Mouse (Mus musculus) limb, embryonic 11.5 days (tissue): ENCODE data around the gene Adcy9. TPM values are rescaled to one million over a fixed set of nuclear protein-coding genes. Genes with fewer than 3 reads are reported as not detected.
"Not testable (repeated sequence)": the region's sequence is repeated elsewhere in the genome, so short reads cannot be mapped to it uniquely, and the experiment has no call there.

Source experiments
- ATAC-seq: fragments of 200-750 bp; cut with Nextera tagmentation; 2 replicates; pipeline ENCODE4 v1.8.0; 2017; ENCODE audit warnings: low read depth; ENCODE audit not compliant: insufficient number of reproducible peaks, low FRiP score, low TSS enrichment
- DNase-seq: peaks from one replicate; pipeline ENCODE4 v3.0.0-alpha.2; 2015; ENCODE audit warnings: low spot score
- H3K27ac ChIP-seq: fragments of 300-500 bp; sonication (generic); replicated peaks from 2 replicates; pipeline ENCODE4 v1.5.1; 2014; ENCODE audit warnings: low read depth, mild to moderate bottlenecking, low read length
- H3K27me3 ChIP-seq: fragments of 300-500 bp; sonication (generic); 2 replicates; pipeline ENCODE4 v1.6.1; 2014; ENCODE audit warnings: mild to moderate bottlenecking, low read length, mixed read lengths; ENCODE audit not compliant: control insufficient read depth, insufficient read depth
- H3K36me3 ChIP-seq: fragments of 300-500 bp; sonication (generic); 2 replicates; pipeline ENCODE4 v1.6.1; 2014; ENCODE audit warnings: mild to moderate bottlenecking, low read length, moderate library complexity, mixed read lengths; ENCODE audit not compliant: control insufficient read depth, insufficient read depth
- H3K4me1 ChIP-seq: fragments of 300-500 bp; sonication (generic); 2 replicates; pipeline ENCODE4 v1.6.1; 2014; ENCODE audit warnings: low read length, mixed read lengths; ENCODE audit not compliant: control insufficient read depth, insufficient read depth
- H3K4me2 ChIP-seq: fragments of 300-500 bp; sonication (generic); 2 replicates; pipeline ENCODE4 v1.6.1; 2014; ENCODE audit warnings: low read depth, mild to moderate bottlenecking, moderate library complexity; ENCODE audit not compliant: severe bottlenecking
- H3K4me3 ChIP-seq: fragments of 300-500 bp; sonication (generic); 2 replicates; pipeline ENCODE4 v1.5.1; 2014; ENCODE audit warnings: low read depth, low read length
- H3K9ac ChIP-seq: fragments of 300-500 bp; sonication (generic); 2 replicates; pipeline ENCODE4 v1.6.1; 2014; ENCODE audit warnings: mild to moderate bottlenecking, low read length
- H3K9me3 ChIP-seq: fragments of 300-500 bp; sonication (generic); 2 replicates; pipeline ENCODE4 v1.6.1; 2016; ENCODE audit warnings: low read length; ENCODE audit not compliant: control insufficient read depth
- WGBS: fragments of 180-500 bp; shearing (Covaris S2); extraction: QIAGEN DNeasy Blood & Tissue Kit; methylation state at CpG from one replicate; pipeline ENCODE4 v1.1.7; 2014; 5-methylcytosine and 5-hydroxymethylcytosine counted together
- polyA plus RNA-seq: library from polyadenylated mRNA; unstranded; fragments of >200 nt; fragmentation: Nextera tagmentation; extraction: Ambion mirVana; gene quantifications from 2 replicates; pipeline ENCODE4 v1.2.1, GENCODE M21; 2014

Adcy9 gene
- polyA plus RNA-seq, 1 experiment from 2014 or later: 0.93 TPM

DNA sequence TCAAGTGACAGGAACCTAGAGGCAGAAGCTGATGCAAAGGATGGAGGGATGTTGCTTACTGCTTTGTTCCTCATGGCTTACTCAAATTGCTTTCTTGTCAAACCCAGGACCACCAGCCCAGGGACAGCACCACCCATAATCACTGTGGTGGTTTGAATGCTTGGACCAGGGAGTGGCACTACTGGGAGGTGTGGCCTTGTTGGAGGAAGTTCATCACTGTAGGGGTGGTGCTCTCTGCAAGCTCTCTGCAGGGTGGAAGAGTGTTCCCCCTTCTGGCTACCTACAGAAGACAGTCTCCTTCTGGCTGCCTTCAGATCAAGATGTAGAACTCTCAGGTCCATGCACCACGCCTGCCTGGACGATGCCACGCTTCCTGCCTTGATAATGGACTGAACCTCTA, 148.0 kb downstream of the Adcy9 start:
- DNase-seq: no peak
- no peak for ATAC-seq
- H3K27me3 ChIP-seq: no peaks in the 10 kb centered on the region
- WGBS: 82% methylated on average over 3 of the region's 3 CpGs
- H3K4me1 ChIP-seq: no peaks in the 10 kb centered on the region
- no peaks in the 10 kb centered on the region for H3K9me3 ChIP-seq
- no peak overlapping the region for H3K27ac ChIP-seq
- no peak overlapping the region for H3K9ac ChIP-seq
- no peak overlapping the region for H3K4me2 ChIP-seq
- no peaks in the 10 kb centered on the region for H3K36me3 ChIP-seq
- no peak overlapping the region for H3K4me3 ChIP-seq

DNA sequence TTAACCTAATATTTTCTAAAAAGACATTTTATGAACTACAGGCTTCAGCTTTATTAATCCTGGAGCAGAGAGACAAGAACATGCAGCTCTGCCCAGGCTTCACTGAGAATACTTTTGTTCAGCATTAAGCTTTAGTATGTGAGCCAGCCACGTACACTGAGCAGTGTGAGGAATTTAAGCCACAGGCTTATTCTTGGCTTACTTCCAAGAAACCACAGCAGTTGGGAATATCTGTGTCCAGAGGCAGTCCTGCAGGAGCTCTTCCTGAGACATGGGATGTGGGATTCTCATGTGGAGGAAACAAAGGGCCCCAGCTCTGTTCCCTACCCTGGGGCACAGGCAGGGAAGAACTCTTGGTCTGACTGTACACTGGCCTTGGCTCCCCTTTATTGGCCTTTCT, 149.4 kb downstream of the Adcy9 start:
- ATAC-seq (no peak), DNase-seq (no peak)
- Histone ChIP-seq H3K27me3 (no peaks in the 10 kb centered on the region), H3K4me1 (no peaks in the 10 kb centered on the region), H3K4me3 (no peak overlapping the region), H3K9ac (no peak overlapping the region), H3K4me2 (no peak overlapping the region), H3K9me3 (no peaks in the 10 kb centered on the region), H3K36me3 (no peaks in the 10 kb centered on the region), H3K27ac (no peak overlapping the region)
- 47% methylated on average over 1 of the region's 1 CpGs for WGBS

DNA sequence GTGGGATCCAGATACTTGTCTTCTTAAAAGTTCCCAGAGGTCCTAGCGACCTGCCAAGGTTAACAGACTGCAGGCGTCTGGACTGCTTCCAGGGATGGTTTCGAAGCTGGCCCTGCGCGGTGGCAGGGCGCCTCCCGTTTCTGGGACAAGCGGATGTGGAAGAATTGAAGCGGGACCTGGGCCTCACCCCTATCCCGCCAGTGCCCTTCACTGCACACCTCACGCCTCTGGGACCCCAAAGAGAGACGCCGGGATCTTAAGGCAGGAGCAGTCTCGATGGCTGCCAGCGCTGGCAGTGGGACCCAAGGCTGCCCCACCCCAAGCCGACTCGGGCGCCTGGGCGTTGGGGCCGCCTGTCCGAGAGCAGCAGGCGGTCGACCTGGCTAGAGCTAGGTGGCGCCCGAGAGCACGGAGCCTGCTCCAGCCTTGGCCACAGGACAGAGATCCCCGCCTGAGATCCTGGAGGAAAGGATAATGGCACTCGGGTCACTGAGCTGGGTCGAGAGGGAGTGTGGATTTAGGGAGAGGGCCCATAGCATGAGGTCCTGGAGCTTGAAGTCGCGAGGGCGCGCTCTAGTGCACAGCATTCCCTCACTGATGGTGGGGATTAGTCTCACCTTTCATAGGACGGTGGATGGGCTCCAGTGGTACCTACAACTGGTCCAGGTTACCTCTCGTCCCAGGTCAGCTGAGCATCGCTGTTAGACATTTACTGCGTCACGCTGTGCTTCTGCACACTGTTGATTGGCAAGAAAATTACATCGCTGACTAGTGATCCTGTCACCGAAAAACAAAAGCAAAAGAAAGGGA, 152.2 kb downstream of the Adcy9 start:
- WGBS: 9% methylated on average over 40 of the region's 40 CpGs

DNA sequence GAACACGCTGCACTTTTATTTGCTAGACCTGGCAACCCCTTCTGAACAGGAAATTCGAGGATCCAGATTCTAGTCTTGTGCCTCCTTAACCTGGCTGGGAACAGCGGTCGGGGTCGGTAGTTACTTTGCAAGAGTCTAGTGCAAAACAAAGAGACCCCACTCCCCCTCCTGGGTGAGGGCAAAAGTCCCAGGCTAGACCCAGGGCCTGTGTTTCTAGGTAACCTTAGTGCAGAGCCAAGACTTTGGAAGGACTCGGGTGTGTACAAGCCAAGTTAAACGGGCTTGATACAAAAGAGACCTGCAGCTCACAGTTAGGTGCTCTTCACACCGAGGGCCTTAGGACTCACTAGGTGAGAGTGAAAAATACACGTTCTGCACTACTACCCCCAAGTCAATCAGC, 152.8 kb downstream of the Adcy9 start:
- Histone ChIP-seq H3K4me1 (no peaks in the 10 kb centered on the region), H3K4me2 (peak overlapping the region; percentile 52; the same call in 1 of the 2 replicates), H3K4me3 (no peak overlapping the region), H3K27me3 (no peaks in the 10 kb centered on the region), H3K27ac (no peak overlapping the region), H3K9me3 (no peaks in the 10 kb centered on the region), H3K9ac (peak overlapping the region; percentile 22), H3K36me3 (no peaks in the 10 kb centered on the region)
- WGBS: 62% methylated on average over 9 of the region's 9 CpGs
- ATAC-seq: peak; percentile 45; the same call in 1 of the 2 replicates
- DNase-seq: no peak

More for the DNA sequence above, 152.2 kb downstream of the Adcy9 start:
- Histone ChIP-seq H3K27ac (no peak overlapping the region), H3K9me3 (no peaks in the 10 kb centered on the region), H3K9ac (peak overlapping the region; percentile 22), H3K27me3 (no peaks in the 10 kb centered on the region), H3K4me3 (peak overlapping the region; percentile 21; the same call in 1 of the 2 replicates), H3K36me3 (no peaks in the 10 kb centered on the region), H3K4me1 (no peaks in the 10 kb centered on the region), H3K4me2 (peak overlapping the region; percentile 52)
- DNase-seq: peak; percentile 91
- peak; percentile 77 for ATAC-seq

DNA sequence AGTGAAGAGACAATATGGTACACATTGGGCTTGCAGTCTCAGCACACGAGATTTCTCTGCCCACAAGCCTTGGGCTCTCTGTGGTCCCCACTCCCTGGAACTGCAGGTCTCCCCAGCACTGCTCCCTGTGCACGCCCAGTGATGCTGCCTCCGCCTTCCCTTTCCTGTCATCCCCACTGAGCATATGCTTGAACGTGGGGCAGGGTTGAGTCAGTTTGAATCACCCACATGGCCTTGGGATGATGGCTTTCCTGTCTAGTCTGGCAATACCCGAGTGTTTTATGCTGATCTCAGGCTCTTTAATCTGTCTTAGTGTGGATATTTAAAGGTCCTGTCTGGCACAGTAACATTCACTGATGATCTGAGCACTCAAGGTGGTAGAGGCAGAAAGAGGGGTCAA, 154.9 kb downstream of the Adcy9 start:
- ATAC-seq (no peak), DNase-seq (no peak)
- Histone ChIP-seq H3K9me3 (no peaks in the 10 kb centered on the region), H3K4me2 (no peak overlapping the region), H3K4me3 (no peak overlapping the region), H3K36me3 (no peaks in the 10 kb centered on the region), H3K27ac (no peak overlapping the region), H3K27me3 (no peaks in the 10 kb centered on the region), H3K4me1 (no peaks in the 10 kb centered on the region), H3K9ac (no peak overlapping the region)
- 65% methylated on average over 5 of the region's 5 CpGs for WGBS

DNA sequence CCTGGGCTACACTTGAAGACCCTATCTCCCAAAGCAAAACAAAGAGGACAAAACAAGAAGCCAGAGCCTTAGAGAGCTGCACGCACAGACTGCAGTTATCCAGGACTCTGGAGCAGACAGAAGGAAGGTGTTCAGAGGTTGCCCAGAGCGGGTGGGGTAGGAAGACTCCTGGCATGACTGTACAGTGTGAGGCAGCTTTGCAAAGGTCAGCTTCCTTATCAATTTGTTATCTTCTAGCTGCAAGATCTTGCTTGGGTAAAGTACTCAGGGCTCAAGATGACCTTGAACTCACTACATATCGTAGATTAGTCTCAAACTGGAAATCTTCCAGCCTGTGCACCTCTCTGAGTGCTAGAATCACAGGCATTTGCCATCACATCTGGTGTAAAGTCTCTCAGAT, 156.8 kb downstream of the Adcy9 start:
- H3K9ac ChIP-seq: no peak overlapping the region
- no peak for DNase-seq
- ATAC-seq: no peak
- H3K36me3 ChIP-seq: no peaks in the 10 kb centered on the region
- no peak overlapping the region for H3K4me2 ChIP-seq
- no peaks in the 10 kb centered on the region for H3K27me3 ChIP-seq
- no peaks in the 10 kb centered on the region for H3K9me3 ChIP-seq
- WGBS: 92% methylated on average over 3 of the region's 3 CpGs
- H3K4me1 ChIP-seq: no peaks in the 10 kb centered on the region
- H3K27ac ChIP-seq: no peak overlapping the region
- no peak overlapping the region for H3K4me3 ChIP-seq

DNA sequence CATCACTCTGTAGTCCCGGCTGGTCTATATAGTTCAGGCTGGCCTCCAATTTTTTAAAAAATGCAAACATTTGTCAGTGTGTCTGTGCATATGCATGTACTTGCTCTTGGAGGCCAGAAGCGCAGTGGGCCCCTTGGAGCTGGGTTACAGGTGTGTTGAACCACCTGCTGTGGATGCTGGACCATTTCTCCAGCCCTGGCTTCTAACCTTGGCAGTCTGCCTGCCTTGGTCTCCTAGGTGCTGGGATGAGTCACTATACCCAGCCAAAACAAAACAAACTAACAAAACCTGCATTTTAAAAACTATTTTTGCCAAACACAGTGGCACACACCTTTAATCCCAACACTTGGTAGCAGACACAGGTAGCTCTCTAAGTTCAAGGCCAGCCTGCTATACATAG, 162.8 kb downstream of the Adcy9 start:
- no peak for DNase-seq
- Histone ChIP-seq H3K9me3 (no peaks in the 10 kb centered on the region), H3K4me2 (no peak overlapping the region), H3K4me3 (no peak overlapping the region), H3K27me3 (no peaks in the 10 kb centered on the region), H3K36me3 (no peaks in the 10 kb centered on the region), H3K9ac (no peak overlapping the region), H3K4me1 (no peaks in the 10 kb centered on the region), H3K27ac (no peak overlapping the region)
- WGBS: 94% methylated on average over 2 of the region's 2 CpGs
- no peak for ATAC-seq

DNA sequence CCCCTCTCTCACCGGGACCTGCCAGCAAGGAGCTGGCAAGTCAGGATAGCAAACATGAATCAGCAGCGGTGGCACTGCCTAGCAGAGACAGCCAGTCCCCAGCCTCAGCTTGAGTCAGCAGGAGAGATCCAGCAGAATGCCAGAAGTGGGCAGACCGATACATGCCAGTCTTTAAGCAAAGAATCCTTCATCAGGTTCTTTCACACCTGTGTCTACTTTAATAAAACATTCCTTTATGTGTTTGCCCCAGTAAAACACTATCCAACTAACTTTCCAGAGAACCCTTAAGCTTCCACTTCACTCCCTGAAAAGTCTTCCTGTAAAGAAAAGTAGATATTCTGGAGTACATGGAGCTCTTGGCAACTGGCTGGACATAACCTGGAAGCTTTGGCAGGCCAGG, 171.5 kb downstream of the Adcy9 start:
- Histone ChIP-seq H3K4me1 (no peaks in the 10 kb centered on the region), H3K9ac (no peak overlapping the region), H3K36me3 (no peaks in the 10 kb centered on the region), H3K9me3 (no peaks in the 10 kb centered on the region; the same call in 1 of the 2 replicates), H3K4me2 (no peak overlapping the region), H3K27ac (no peak overlapping the region), H3K27me3 (no peaks in the 10 kb centered on the region), H3K4me3 (no peak overlapping the region)
- no peak for DNase-seq
- ATAC-seq: no peak
- 93% methylated on average over 3 of the region's 3 CpGs for WGBS

DNA sequence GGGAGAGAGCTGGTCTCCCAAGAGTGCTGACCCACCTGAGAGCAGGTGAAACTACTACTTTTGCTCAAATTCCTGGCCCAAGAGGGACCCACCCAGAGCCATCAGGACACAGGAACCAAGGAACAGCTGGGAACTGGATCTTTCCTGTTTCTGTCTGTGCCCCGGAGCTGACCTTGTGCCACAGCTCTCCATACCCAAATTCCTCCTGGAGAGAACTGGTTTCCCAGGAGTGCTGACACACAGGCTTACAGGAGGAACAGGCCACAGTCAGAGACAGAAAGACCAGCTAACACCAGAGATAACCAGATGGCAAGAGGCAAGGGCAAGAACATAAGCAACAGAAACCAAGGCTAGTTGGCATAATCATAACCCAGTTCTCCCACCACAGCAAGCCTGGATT, 175.1 kb downstream of the Adcy9 start:
- not testable (repeated sequence) for H3K4me2 ChIP-seq, H3K27ac ChIP-seq, H3K9ac ChIP-seq, DNase-seq, H3K4me3 ChIP-seq, H3K9me3 ChIP-seq, H3K36me3 ChIP-seq, H3K4me1 ChIP-seq, ATAC-seq, H3K27me3 ChIP-seq
- WGBS: 91% methylated on average over 1 of the region's 1 CpGs
